Mouse (Mus musculus): ENCODE data around the gene Prkg1.
"Not testable (repeated sequence)": the region's sequence is repeated elsewhere in the genome, so short reads cannot be mapped to it uniquely, and the experiment has no call there.

Gene Prkg1

DNA sequence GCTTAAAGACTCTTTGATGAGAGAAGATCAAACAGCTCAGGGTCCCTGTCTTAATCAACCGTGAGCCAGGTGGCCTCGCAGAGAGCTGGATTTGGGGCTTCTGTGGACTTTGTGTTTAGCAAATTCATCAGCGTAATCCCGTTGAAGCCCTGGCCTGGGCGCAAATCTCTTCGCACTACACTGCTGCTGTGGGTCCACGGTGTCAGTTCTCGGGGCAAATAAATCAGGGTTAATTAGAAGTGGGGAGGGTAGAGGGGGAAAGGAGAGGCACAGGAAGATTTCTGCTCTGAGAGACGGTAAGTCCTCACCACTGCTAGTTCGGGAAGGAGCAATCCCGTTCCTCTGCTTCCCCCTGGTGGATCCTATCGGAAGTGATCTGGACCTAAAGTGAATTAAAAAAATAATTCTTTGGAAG, 1210.4 kb downstream of the Prkg1 start:
- DNase-seq: peak; percentile 21 to 33

DNA sequence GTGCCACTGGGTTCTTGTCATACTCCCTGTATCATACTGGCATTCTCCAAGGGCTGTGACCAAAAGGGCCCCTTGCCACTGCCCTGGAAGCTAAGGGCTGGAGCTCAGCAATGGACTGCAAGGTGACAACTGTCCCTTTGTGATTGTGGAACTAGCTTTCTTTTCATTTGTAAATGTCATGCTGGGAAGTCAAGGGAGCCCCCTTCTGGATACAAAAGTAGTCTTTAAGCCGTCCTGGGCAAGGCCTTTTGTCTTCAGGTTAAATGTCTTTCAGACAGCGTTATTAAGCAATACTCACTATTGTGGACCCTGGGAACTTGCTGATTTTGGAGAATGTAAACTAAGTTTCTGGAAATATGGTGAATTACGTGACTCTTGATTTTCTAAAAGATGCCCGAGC, 1211.1 kb downstream of the Prkg1 start:
- no peak for DNase-seq

DNA sequence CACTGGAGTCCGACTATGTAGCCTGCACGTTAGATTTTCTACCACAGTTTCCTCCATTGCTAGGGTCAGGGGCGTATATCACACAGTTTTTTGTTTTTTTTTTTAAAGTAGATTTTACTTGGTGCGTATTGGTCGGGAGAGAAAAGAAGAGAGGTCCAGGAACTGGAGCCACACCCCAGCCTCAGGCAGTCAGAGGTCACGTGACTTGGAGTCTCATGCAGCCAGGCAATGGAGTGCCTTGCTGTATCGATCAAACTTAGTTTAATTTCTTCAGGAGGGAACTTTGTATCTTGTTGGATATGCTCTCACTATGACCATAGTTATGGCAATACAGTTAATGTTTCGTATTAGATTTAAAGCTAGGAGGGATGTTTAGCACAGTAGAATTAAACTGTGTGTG, 1212.6 kb downstream of the Prkg1 start:
- DNase-seq: no peak

DNA sequence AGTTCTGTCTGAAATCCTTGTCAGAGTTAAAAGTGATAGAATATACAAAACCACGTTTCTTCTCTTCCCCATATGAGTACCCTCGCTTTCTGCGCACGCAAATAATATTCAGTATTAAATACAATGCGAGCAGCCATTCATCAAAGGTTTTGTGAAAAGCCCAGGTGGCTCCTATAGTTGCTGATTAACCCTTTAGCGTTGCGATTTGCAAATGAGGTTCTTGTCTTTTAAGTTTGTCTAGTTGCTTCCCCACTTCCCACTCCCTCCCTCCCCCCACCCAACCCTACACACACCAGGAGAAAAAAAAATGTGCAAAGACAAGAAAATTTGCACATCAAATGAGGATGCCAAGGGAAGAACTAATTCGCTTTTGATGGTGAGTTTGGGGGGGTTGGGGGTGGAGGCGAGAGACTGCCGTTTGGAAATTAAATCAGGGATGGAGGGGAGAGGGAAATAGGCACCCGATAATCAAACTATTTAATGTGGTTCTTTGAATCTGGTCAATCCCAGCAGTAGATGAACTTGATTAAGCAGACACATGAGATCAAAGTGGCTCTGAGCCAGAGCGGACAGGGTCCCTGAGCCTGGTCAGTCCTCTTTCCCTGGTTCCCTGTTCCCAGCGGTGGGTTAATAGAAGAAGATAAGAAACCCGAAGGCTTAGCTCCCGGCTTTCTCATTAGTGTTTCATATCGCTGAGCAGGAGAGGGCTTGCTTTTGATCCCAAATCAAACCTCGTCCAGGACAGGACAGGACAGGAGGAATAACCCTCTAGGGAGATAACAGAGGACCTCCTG, 1214.8 kb downstream of the Prkg1 start:
- no peak for DNase-seq

DNA sequence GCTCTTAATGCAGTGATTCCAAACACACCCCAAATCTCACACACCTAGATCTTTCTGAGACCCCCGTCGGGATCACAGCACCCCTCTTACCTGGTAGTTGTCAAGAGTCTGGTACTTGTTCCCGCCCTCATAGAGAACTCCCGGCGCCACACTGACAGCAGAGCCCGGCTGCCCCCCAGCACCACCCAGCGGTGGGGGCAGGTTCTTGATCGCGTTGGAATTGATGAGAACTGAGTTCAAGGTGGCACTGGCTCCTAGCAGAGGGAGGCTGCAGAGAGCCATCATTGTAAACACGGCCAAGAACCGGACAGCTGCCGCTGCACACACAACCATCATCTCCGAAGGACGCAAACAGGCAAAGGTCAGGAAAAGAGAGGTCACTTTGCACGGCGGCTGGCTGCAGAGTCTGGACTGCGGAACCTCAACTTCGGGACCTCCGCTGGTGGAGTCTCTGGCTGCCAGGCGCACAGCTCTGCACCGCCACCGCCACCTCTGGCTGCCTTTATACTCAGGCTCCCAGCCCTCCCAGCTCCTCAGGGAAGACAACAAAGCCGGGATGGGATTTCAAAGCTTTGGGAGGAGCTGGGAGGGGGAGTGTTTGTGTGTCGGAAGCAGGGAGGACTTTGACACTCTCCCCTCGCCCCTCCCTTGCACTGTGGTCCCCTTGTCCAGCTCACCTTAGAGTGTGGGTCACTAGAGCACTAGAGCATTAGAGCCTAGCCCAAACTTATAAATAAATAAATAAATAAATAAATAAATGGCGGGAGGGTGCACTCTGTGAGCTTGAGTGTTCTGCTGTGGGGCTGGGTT, 1215.6 kb downstream of the Prkg1 start, which contains the start of gene Dkk1:
Gene Dkk1 (minus strand): TSS at position 622 of the 810 bp plus-strand sequence.
- DNase-seq: no peak

DNA sequence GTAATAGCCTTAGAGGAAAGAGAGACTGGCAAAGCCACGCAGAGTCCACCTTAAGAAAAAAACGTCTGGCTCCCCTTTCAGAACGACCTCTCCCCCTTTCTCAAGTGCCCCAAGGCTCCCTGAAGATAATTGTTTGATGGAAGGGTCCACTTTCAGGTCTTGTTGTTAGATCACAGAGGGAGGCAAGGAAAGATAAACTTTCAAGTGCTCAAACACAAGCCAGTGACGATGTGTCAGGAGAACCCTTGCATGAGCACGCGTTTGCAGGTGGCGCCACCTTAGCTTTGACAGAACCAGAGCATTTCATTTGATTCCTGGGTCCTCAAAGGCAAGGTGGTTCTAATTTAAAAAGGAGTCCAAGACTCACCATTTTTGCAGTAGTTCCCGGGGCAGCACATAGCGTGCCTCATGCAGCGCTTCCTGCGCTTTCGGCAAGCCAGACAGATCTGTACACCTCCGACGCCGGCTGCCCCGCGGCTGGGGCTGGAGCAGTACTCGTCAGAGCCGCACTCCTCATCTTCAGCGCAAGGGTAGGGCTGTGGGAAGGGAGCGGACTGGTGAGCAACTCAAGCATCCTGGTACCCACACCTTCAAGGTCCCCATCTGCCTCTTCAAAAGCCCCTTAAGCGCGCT, 1216.3 kb downstream of the Prkg1 start:
- DNase-seq: no peak

DNA sequence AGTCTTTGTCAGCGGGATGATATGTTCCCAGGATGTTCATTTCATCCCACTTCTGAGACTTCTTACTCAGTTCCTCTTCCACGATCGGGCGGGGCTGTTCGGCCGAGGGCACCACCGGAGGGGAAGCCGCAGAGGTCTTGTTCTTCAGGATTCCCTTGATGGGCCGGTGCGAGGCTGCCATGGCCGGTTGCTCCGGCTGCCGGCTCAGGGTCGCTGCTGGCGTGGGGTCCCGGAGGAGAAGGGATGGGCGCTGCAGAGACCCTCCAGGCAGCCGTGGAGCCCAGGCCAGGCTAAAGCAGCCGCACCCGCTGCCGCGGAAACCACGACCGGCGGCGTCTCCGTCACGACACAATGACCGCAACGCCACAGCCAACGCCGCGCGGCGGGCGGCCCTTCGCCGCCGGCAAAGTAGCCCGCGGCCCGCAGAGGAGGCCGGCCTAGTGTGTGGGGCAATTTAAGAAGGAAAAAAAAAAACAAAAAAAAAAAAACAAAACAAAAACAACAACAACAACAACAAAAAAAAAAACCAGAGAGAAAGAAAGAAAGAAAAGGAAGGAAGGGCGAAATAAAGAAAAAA, 1225.4 kb downstream of the Prkg1 start:
- DNase-seq: not testable (repeated sequence)

DNA sequence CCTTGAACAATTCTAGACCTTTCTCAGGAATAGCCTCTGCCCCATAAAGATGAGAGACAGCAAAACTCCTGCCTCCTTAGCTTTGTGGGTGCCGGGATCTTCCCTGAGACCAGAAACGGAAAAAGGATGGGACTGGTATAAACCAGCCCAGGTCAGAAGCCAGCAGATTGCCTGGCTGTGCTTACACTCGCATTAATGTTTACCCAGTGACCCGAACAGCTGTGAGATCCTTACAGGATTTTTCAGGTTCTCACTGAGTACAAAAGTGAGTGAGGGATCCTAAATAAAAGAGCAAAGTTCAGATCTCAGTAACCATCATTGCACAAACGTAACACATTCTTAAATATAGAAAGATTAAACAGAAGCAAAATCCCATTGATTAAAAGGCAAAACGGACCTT, 1248.1 kb downstream of the Prkg1 start:
- DNase-seq: no peak

All from lung, adult 18-20 months (tissue).